Mouse (Mus musculus): ENCODE measurements around the gene Fggy. TPM values are rescaled to one million over a fixed set of nuclear protein-coding genes. Genes with fewer than 3 reads are reported as not detected.

The Fggy gene
- polyA plus RNA-seq, 1 experiment, result 2.7 TPM

DNA sequence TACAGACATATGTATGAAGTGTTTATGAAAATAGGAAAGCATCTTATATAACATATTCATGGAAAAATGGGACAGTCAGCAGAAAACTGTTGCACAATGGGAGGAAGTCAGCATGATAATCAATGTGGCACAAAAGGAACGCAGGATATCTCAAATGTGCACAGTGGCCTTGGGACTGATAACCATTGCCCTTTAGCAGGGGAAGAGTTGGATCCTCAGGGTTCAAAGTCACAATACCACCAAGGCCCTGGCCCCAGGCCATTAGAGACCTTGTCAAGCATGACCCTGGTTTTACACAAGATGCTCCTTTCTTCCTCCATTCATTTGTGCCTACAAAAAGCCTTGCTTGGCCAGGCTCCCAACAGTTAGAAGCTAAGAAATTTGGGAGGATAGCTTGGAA lies 83.5 kb downstream of the Fggy start:
- H3K27ac ChIP-seq (ENCODE audit: insufficient read depth, low read length), result no peak overlapping the region
- H3K36me3 ChIP-seq (ENCODE audit: control insufficient read depth, insufficient read depth, low read length), result no peaks in the 10 kb centered on the region
- no peaks in the 10 kb centered on the region for H3K27me3 ChIP-seq (ENCODE audit: control insufficient read depth, insufficient read depth, low read length)
- 81% methylated on average over 1 of the region's 1 CpGs for WGBS
- H3K4me3 ChIP-seq (ENCODE audit: extremely low read depth, insufficient read depth, insufficient read length), result no peak overlapping the region
- TF ChIP-seq CTCF (IDR thresholded peaks at IDR 0.05; ENCODE audit: extremely low read depth, insufficient read depth, insufficient read length, insufficient replicate concordance) (no peak), POLR2A (IDR thresholded peaks at IDR 0.05; ENCODE audit: low read depth, low read length) (no peak)
- DNase-seq (ENCODE audit: low read depth in 1 of 2, low spot score in 2 of 2), result no peak
- H3K4me1 ChIP-seq (ENCODE audit: control insufficient read depth, insufficient read depth, insufficient read length), result no peaks in the 10 kb centered on the region

DNA sequence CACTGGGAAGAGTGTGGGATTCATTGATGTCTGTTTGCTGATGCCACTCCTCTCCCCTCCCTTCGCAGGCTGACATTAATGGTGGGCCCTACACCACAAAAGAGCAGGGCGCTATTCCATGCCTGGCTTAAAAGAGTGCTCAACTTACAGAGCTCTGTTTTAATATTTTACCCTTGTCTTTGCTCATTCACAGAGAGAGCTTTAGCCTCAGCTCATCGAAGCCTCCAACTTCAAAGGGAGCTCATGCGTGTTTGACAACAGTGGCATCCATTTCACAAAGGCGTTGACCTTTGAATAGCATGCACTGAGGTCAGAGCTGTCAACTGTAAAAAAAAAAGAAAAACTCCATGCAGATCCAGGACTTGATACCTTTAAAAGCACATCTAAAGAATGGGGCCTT lies 86.7 kb downstream of the Fggy start:
- WGBS, result 86% methylated on average over 5 of the region's 5 CpGs
- no peak for DNase-seq (ENCODE audit: low read depth in 1 of 2, low spot score in 2 of 2)
- Histone ChIP-seq H3K4me1 (ENCODE audit: control insufficient read depth, insufficient read depth, insufficient read length) (no peaks in the 10 kb centered on the region), H3K27me3 (ENCODE audit: control insufficient read depth, insufficient read depth, low read length) (no peaks in the 10 kb centered on the region), H3K36me3 (ENCODE audit: control insufficient read depth, insufficient read depth, low read length) (no peaks in the 10 kb centered on the region), H3K27ac (ENCODE audit: insufficient read depth, low read length) (no peak overlapping the region), H3K4me3 (ENCODE audit: extremely low read depth, insufficient read depth, insufficient read length) (no peak overlapping the region)
- TF ChIP-seq CTCF (IDR thresholded peaks at IDR 0.05; ENCODE audit: extremely low read depth, insufficient read depth, insufficient read length, insufficient replicate concordance), result no peak
- no peak for TF ChIP-seq POLR2A (IDR thresholded peaks at IDR 0.05; ENCODE audit: low read depth, low read length)

DNA sequence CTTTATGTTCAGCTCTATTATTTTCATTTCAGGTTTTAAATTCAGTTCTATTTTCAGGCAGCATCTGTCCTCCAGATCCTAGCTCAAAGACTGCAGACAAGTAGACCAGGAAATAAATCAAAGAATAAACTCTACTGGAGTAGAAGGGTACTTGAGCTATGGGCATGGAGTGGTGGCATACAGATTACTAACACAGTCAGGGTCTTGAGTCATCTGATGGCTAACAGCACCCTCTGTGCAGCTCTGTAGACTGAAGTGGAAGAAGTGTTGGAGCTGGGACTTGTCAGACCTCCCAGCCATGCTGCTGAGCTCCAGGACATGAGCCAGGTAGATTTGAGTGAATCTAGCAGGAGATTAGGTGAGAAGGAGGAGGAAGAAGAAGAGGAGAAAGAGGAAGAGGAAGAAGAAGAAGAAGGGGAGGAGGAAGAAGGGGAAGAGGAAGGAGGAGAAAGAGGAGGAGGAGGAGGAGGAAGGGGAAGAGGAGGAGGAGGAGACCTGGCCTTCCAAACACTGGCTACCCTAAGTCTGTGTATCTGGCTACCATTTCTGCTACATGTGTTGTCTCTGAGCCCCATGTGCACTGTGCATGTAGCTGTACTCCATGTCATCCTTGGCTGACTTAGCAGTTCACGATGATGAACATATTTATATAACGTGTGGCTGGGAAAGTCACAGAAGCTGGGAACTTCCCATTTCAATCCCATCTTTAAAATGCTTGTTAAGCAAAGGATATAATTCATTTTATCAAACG lies 91.7 kb downstream of the Fggy start:
- no peak for DNase-seq (ENCODE audit: low read depth in 1 of 2, low spot score in 2 of 2)
- TF ChIP-seq POLR2A (IDR thresholded peaks at IDR 0.05; ENCODE audit: low read depth, low read length) (no peak), CTCF (IDR thresholded peaks at IDR 0.05; ENCODE audit: extremely low read depth, insufficient read depth, insufficient read length, insufficient replicate concordance) (no peak)
- no peaks in the 10 kb centered on the region for H3K36me3 ChIP-seq (ENCODE audit: control insufficient read depth, insufficient read depth, low read length)
- WGBS, result 87% methylated on average over 3 of the region's 3 CpGs
- H3K27me3 ChIP-seq (ENCODE audit: control insufficient read depth, insufficient read depth, low read length), result no peaks in the 10 kb centered on the region; the same call in 1 of the 2 replicates
- H3K27ac ChIP-seq (ENCODE audit: insufficient read depth, low read length), result no peak overlapping the region
- H3K4me3 ChIP-seq (ENCODE audit: extremely low read depth, insufficient read depth, insufficient read length), result no peak overlapping the region
- H3K4me1 ChIP-seq (ENCODE audit: control insufficient read depth, insufficient read depth, insufficient read length), result no peaks in the 10 kb centered on the region

DNA sequence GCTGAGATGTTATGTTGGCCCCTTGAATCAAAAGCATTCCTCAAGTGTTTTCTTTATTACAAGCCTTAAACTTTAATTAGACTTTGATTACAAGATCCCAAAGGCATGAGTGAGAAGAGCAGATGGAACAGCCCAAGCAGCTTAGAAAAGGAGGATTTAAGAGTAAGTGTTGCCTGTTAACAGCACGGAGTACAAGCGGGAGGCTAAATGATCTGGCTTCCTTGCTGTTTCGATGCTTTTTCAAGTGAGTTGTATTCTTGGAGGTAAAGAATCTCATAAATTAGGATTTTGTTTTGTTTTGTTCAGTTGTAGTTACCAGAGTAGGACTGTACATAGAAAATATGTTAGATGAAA lies 92.2 kb downstream of the Fggy start:
- 92% methylated on average over 3 of the region's 3 CpGs for WGBS
- no peak overlapping the region for H3K27ac ChIP-seq (ENCODE audit: insufficient read depth, low read length)
- no peak overlapping the region for H3K4me3 ChIP-seq (ENCODE audit: extremely low read depth, insufficient read depth, insufficient read length)
- no peaks in the 10 kb centered on the region; the same call in 1 of the 2 replicates for H3K27me3 ChIP-seq (ENCODE audit: control insufficient read depth, insufficient read depth, low read length)
- no peaks in the 10 kb centered on the region for H3K4me1 ChIP-seq (ENCODE audit: control insufficient read depth, insufficient read depth, insufficient read length)
- no peaks in the 10 kb centered on the region for H3K36me3 ChIP-seq (ENCODE audit: control insufficient read depth, insufficient read depth, low read length)
- no peak for TF ChIP-seq CTCF (IDR thresholded peaks at IDR 0.05; ENCODE audit: extremely low read depth, insufficient read depth, insufficient read length, insufficient replicate concordance)
- TF ChIP-seq POLR2A (IDR thresholded peaks at IDR 0.05; ENCODE audit: low read depth, low read length), result no peak
- no peak for DNase-seq (ENCODE audit: low read depth in 1 of 2, low spot score in 2 of 2)

DNA sequence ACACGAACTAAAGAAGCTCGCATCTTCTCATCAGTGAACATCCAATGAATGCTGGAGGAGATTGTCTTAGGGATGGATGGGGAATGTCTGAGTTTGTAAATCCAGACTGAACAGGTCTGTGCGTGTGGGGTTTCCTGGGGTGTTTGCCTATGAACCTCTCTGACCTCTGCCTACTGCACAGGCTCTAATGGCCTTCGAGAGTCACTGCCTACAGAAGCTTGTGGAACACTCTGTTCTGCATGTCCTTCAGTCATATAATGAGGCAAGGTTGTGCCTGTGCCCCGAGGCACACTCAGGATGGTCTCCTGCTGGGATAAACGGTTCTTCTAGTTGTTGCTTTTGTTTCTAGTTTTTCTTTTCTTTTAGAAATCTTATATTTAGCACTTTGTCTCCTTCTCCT lies 92.7 kb downstream of the Fggy start:
- Histone ChIP-seq H3K27me3 (ENCODE audit: control insufficient read depth, insufficient read depth, low read length) (no peaks in the 10 kb centered on the region; the same call in 1 of the 2 replicates), H3K4me3 (ENCODE audit: extremely low read depth, insufficient read depth, insufficient read length) (no peak overlapping the region), H3K27ac (ENCODE audit: insufficient read depth, low read length) (no peak overlapping the region), H3K36me3 (ENCODE audit: control insufficient read depth, insufficient read depth, low read length) (no peaks in the 10 kb centered on the region), H3K4me1 (ENCODE audit: control insufficient read depth, insufficient read depth, insufficient read length) (no peaks in the 10 kb centered on the region)
- TF ChIP-seq POLR2A (IDR thresholded peaks at IDR 0.05; ENCODE audit: low read depth, low read length), result no peak
- TF ChIP-seq CTCF (IDR thresholded peaks at IDR 0.05; ENCODE audit: extremely low read depth, insufficient read depth, insufficient read length, insufficient replicate concordance), result no peak
- no peak for DNase-seq (ENCODE audit: low read depth in 1 of 2, low spot score in 2 of 2)
- WGBS, result 88% methylated on average over 6 of the region's 6 CpGs

DNA sequence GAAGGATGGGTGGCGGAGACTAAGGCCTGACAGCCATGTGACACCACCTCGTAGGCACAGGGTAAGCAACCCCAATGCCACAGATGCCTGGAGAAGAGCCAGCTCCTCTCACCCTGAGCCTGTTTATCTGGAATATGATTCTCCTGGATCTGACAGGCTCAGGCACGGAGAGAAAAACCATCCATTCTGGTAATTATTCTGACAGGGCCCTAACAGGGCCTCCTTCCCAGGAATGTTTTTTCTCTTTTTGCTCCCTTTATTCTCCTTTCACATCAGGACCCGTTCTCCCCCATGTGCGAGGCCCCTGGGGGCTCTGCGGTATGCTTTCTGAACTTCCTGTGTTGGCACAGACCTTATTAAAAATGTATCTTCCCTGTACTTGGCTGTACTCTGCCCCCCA lies 94.7 kb downstream of the Fggy start:
- Histone ChIP-seq H3K27ac (ENCODE audit: insufficient read depth, low read length) (no peak overlapping the region), H3K4me3 (ENCODE audit: extremely low read depth, insufficient read depth, insufficient read length) (no peak overlapping the region), H3K27me3 (ENCODE audit: control insufficient read depth, insufficient read depth, low read length) (no peaks in the 10 kb centered on the region; the same call in 1 of the 2 replicates), H3K36me3 (ENCODE audit: control insufficient read depth, insufficient read depth, low read length) (no peaks in the 10 kb centered on the region), H3K4me1 (ENCODE audit: control insufficient read depth, insufficient read depth, insufficient read length) (no peaks in the 10 kb centered on the region)
- TF ChIP-seq POLR2A (IDR thresholded peaks at IDR 0.05; ENCODE audit: low read depth, low read length) (no peak), CTCF (IDR thresholded peaks at IDR 0.05; ENCODE audit: extremely low read depth, insufficient read depth, insufficient read length, insufficient replicate concordance) (no peak)
- 42% methylated on average over 6 of the region's 6 CpGs for WGBS
- DNase-seq (ENCODE audit: low read depth in 1 of 2, low spot score in 2 of 2), result no peak

DNA sequence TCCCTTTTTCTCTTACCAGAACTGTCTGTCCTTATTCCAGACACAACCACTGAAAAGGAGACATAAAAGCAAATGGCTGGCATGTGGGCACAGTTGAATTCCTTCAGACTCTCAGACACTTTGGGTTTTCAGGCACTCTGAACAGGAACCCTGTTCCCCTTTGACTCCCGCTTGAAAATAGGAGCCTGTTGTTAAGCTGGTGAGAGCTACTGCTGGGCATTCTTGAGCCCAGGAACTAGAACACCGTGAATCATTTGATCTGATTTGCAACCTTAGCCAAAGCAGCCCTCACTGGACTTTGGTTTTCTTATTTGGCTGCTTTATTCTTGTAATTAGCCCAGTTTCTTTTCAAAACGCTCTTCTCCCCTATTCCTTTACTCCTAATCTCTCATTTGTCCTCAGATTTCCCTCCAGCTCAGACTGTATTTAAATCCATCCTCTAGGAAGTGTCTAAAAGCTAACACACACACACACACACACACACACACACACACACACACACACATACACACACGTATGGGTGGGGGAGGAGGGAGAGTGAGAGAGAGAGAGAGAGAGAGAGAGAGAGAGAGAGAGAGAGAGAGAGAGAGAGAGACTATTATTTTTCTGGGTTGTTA lies 96.1 kb downstream of the Fggy start:
- no peak for DNase-seq (ENCODE audit: low read depth in 1 of 2, low spot score in 2 of 2)
- WGBS, result 92% methylated on average over 3 of the region's 4 CpGs
- no peak for TF ChIP-seq POLR2A (IDR thresholded peaks at IDR 0.05; ENCODE audit: low read depth, low read length)
- TF ChIP-seq CTCF (IDR thresholded peaks at IDR 0.05; ENCODE audit: extremely low read depth, insufficient read depth, insufficient read length, insufficient replicate concordance), result no peak
- no peaks in the 10 kb centered on the region for H3K4me1 ChIP-seq (ENCODE audit: control insufficient read depth, insufficient read depth, insufficient read length)
- no peak overlapping the region for H3K4me3 ChIP-seq (ENCODE audit: extremely low read depth, insufficient read depth, insufficient read length)
- no peaks in the 10 kb centered on the region for H3K36me3 ChIP-seq (ENCODE audit: control insufficient read depth, insufficient read depth, low read length)
- no peak overlapping the region for H3K27ac ChIP-seq (ENCODE audit: insufficient read depth, low read length)
- H3K27me3 ChIP-seq (ENCODE audit: control insufficient read depth, insufficient read depth, low read length), result no peaks in the 10 kb centered on the region; the same call in 1 of the 2 replicates
